Mouse (Mus musculus) brain, embryonic 14.5 days (tissue): ENCODE results near the gene Clec11a. TPM values are rescaled to one million over a fixed set of nuclear protein-coding genes. Genes with fewer than 3 reads are reported as not detected.

Source experiments
- DNase-seq: peaks from one replicate; pipeline ENCODE4 v3.0.0-alpha.2; 2011; ENCODE audit warnings: low read depth
- CTCF ChIP-seq: fragments of 200-500 bp; IDR thresholded peaks from 2 replicates; pipeline ENCODE4 v1.5.1; 2012; ENCODE audit warnings: inconsistent platforms, mild to moderate bottlenecking, moderate library complexity, borderline replicate concordance; ENCODE audit not compliant: insufficient read depth, insufficient read length; ENCODE audit errors: extremely low read depth
- POLR2A ChIP-seq: fragments of 200-500 bp; IDR thresholded peaks from 2 replicates; pipeline ENCODE4 v1.6.1; 2012; ENCODE audit warnings: mild to moderate bottlenecking, inconsistent platforms, borderline replicate concordance; ENCODE audit not compliant: poor library complexity, insufficient read depth, insufficient read length, severe bottlenecking; ENCODE audit errors: extremely low read depth
- polyA plus RNA-seq: library from polyadenylated mRNA; depleted of rRNA; stranded (reverse); fragments of >200 nt; gene quantifications from 2 replicates; pipeline ENCODE4 v1.2.3, GENCODE M21; 2012; rRNA removed

The Clec11a gene
- 3.2 and 3.6 TPM in 2 replicates for polyA plus RNA-seq

- no peak for DNase-seq
Observed at GRCm38 (mm10) chr7:44306516-44307240, at the start of gene Clec11a. Clec11a (minus strand) TSS chr7:44306902.

GRCm38 (mm10) chr7:44355411-44355810 lies 48.7 kb upstream of the Clec11a start:
- peak; percentile 11 for DNase-seq
- TF ChIP-seq POLR2A = no peak
- no peak for TF ChIP-seq CTCF

More at GRCm38 (mm10) chr7:44306516-44307240, at the start of gene Clec11a:
- TF ChIP-seq CTCF = no peak
- TF ChIP-seq POLR2A = no peak

GRCm38 (mm10) chr7:44353601-44354340 lies 47.1 kb upstream of the Clec11a start:
- TF ChIP-seq POLR2A = no peak
- no peak for TF ChIP-seq CTCF
- DNase-seq = peak; percentile 11

GRCm38 (mm10) chr7:44352750-44353600 lies 46.3 kb upstream of the Clec11a start:
- TF ChIP-seq POLR2A = no peak
- TF ChIP-seq CTCF = no peak
- DNase-seq = peak; percentile 35

- DNase-seq = no peak
- TF ChIP-seq POLR2A = no peak
- no peak for TF ChIP-seq CTCF
Observed at GRCm38 (mm10) chr7:44351881-44352749, 45.4 kb upstream of the Clec11a start.

- DNase-seq = peak; percentile 95
- TF ChIP-seq CTCF (peak; percentile 82; the same call in 1 of the 2 replicates), POLR2A (no peak)
Observed at GRCm38 (mm10) chr7:44350957-44351711, 44.4 kb upstream of the Clec11a start.

- no peak for DNase-seq
- TF ChIP-seq CTCF (no peak), POLR2A (no peak)
Observed at GRCm38 (mm10) chr7:44349043-44349442, 42.3 kb upstream of the Clec11a start.

- no peak for DNase-seq
- TF ChIP-seq POLR2A = no peak
- TF ChIP-seq CTCF = no peak
Observed at GRCm38 (mm10) chr7:44344622-44345021, 37.9 kb upstream of the Clec11a start.

- no peak for DNase-seq
Observed at GRCm38 (mm10) chr7:44343459-44344015, 36.8 kb upstream of the Clec11a start.

More at GRCm38 (mm10) chr7:44343459-44344015, 36.8 kb upstream of the Clec11a start:
- TF ChIP-seq CTCF = no peak
- TF ChIP-seq POLR2A = no peak
